Mouse (Mus musculus) adrenal gland, postnatal 0 days (tissue): ENCODE results near the gene Pank4. TPM values are rescaled to one million over a fixed set of nuclear protein-coding genes. Genes with fewer than 3 reads are reported as not detected.

Source experiments
- polyA plus RNA-seq: library from polyadenylated mRNA; unstranded; fragments of >200 nt; fragmentation: Nextera tagmentation; extraction: Ambion mirVana; gene quantifications from 2 replicates; pipeline ENCODE4 v1.2.1, GENCODE M21; 2015

Gene Pank4
- 19.0 and 25.6 TPM in 2 replicates for polyA plus RNA-seq

GRCm38 (mm10) chr4:154963901-154964580, at the start of gene Pank4:
Pank4 (plus strand) TSS chr4:154964123.

GRCm38 (mm10) chr4:154928395-154929087, 35.4 kb upstream of the Pank4 start, which contains the start of gene Tnfrsf14:
Tnfrsf14 (minus strand) TSS chr4:154928563.

GRCm38 (mm10) chr4:154960690-154961225, 3.2 kb upstream of the Pank4 start, which contains the start of gene Hes5:
Hes5 (plus strand) TSS chr4:154960923.

Other genes starting within 250 kb of the Pank4 start
- gene Ttc34, start 126.7 kb upstream of the Pank4 start, polyA plus RNA-seq: 0.10 and 0.19 TPM in 2 replicates
- 1.9 and 5.0 TPM in 2 replicates for gene Mmel1, start 94.5 kb upstream of the Pank4 start, polyA plus RNA-seq
- gene Fam213b, start 65.0 kb upstream of the Pank4 start, polyA plus RNA-seq: 165 and 222 TPM in 2 replicates
- gene Tnfrsf14, start 35.6 kb upstream of the Pank4 start, polyA plus RNA-seq: 2.6 TPM in 2 replicates
- 1.1 and 6.1 TPM in 2 replicates for gene Hes5, start 3.2 kb upstream of the Pank4 start, polyA plus RNA-seq
- 0.61 and 1.5 TPM in 2 replicates for gene Plch2, start 92.7 kb downstream of the Pank4 start, polyA plus RNA-seq
- 10.5 and 20.4 TPM in 2 replicates for gene Pex10, start 102.9 kb downstream of the Pank4 start, polyA plus RNA-seq
- gene Rer1, start 122.3 kb downstream of the Pank4 start, polyA plus RNA-seq: 210 and 215 TPM in 2 replicates
- gene Morn1, start 122.5 kb downstream of the Pank4 start, polyA plus RNA-seq: 3.8 and 9.3 TPM in 2 replicates